Mouse (Mus musculus) embryonic fibroblast, embryonic 13.5 days (primary cell): Measurements from ENCODE around the gene Foxk1.

Experiments used
- CTCF ChIP-seq: IDR thresholded peaks from 2 replicates; pipeline ENCODE4 v1.5.1; 2011; ENCODE audit warnings: mild to moderate bottlenecking, control low read depth, low read length, moderate library complexity, borderline replicate concordance; ENCODE audit not compliant: insufficient read depth
- POLR2A ChIP-seq: IDR thresholded peaks from 2 replicates; pipeline ENCODE4 v1.6.1; 2011; ENCODE audit warnings: low read depth, mild to moderate bottlenecking, control low read depth, low read length, moderate library complexity

DNA sequence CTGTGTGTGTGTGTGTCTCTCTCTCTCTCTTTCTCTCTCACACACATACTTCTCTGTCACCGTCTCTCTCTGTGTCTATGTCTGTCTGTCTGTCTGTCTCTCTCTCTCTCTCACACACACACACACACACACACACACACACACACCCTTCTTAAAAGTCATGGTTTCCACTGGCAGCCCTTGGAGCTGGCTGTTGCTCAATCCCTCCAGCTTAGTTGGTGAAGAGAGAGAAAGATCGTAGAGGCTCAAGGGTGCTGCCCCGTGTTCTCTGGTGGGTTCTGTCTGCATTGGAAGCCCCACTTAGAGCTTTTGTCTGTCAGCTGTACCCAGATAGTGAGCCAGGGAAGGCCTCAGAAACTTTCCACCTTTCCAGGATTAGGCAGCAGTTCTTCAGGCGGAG is 31.4 kb downstream of the Foxk1 start:
- TF ChIP-seq CTCF (no peak), POLR2A (no peak)
